Mouse (Mus musculus): Measurements from ENCODE around the gene Spata31d1d.

Spata31d1d gene

DNA sequence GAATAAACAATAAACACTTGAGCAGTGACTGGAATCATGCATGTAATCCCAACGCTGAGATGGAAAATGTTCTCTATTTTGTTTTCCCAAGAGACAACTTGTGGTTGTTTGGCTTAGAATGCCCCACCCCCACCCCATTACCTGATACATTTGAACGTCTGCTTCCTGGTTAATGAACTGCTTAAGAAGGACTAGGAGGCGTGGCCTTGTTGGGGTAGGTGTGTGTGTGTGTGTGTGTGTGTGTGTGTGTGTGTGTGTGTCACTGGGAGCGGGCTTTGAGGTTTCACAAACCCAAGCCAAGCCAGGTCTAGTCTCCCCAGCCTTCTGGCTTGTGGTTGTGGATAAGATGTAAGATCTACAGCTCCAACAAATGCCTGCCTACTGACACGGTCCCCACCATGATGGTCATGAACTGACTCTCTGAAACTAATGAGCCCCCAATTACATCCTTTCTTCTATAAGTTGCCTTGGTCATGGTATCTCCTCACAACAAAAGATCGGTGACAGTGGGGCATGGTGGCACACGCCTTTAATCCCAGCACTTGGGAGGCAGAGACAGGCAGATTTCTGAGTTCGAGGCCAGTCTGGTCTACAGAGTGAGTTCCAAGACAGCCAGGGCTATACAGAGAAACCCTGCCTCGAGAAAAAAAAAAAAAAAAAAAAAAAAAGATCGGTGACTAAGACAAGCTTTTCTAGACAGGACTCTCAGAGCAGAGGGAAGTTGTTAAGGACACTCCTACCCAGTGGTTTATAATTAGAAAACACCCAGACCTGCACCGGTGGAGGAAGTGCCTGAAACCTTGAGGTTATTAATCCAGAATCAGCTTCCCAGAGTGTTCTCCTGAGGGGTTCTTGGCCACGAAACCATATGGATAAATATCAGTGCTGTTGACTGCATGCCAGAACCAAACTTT is 55.0 kb downstream of the Spata31d1d start:
- DNase-seq (ENCODE audit: low spot score), result no peak
